Mouse (Mus musculus): ENCODE measurements around the gene Gm39566. TPM values are rescaled to one million over a fixed set of nuclear protein-coding genes. Genes with fewer than 3 reads are reported as not detected.
A peak's percentile ranks its signal among the peaks of the same experiment; 100 is the strongest.

The Gm39566 gene
- polyA plus RNA-seq, 1 experiment from 2014 or later = not detected

- no peak for DNase-seq (ENCODE audit: low read depth, low spot score)
- ChIA-PET CTCF (no interaction called here), POLR2A (no interaction called here)
- no peak for TF ChIP-seq CTCF (IDR thresholded peaks at IDR 0.05)
- no peak for ATAC-seq
- H3K27me3 ChIP-seq = no peaks in the 10 kb centered on the region
- in situ Hi-C loops (cut with MboI; ENCODE audit: low pct_unique_long_range_greater_than_20kb) = no loop called here
Measured at GRCm38 (mm10) chr11:69848021-69848420, 32.9 kb upstream of the Gm39566 start.

- POLR2A ChIA-PET = interaction anchor here (1.1 kb wide), 1 partner anchor 10 kb away, joined by 5 read pairs; the partner anchor contains the start of genes Nlgn2 and Tmem256
- H3K27me3 ChIP-seq = no peaks in the 10 kb centered on the region
- no peak for TF ChIP-seq CTCF (IDR thresholded peaks at IDR 0.05)
- ATAC-seq (no peak), DNase-seq (ENCODE audit: low read depth, low spot score) (no peak)
- CTCF ChIA-PET = no interaction called here
- in situ Hi-C loops (cut with MboI; ENCODE audit: low pct_unique_long_range_greater_than_20kb) = no loop called here
Measured at GRCm38 (mm10) chr11:69846738-69847688, 31.9 kb upstream of the Gm39566 start.

- POLR2A ChIA-PET = interaction anchor here (1.1 kb wide), 1 partner anchor 9 kb away, joined by 5 read pairs; the partner anchor contains the start of genes Nlgn2 and Tmem256
- CTCF ChIA-PET = no interaction called here
- no peaks in the 10 kb centered on the region for H3K27me3 ChIP-seq
- DNase-seq (ENCODE audit: low read depth, low spot score) (peak; percentile 46), ATAC-seq (peak; percentile 85)
- TF ChIP-seq CTCF (IDR thresholded peaks at IDR 0.05) = no peak
- in situ Hi-C loops (cut with MboI; ENCODE audit: low pct_unique_long_range_greater_than_20kb) = no loop called here
Measured at GRCm38 (mm10) chr11:69846198-69846680, 31.1 kb upstream of the Gm39566 start, which contains the start of gene Plscr3. Gene Plscr3, plus strand, starts transcription at chr11:69846376.

- DNase-seq (ENCODE audit: low read depth, low spot score) (peak; percentile 15), ATAC-seq (no peak)
- POLR2A ChIA-PET = interaction anchor here (0.7 to 1.1 kb wide), 2 partner anchors 16 to 60 kb away, joined by 3 to 4 read pairs; no protein-coding TSS in a partner anchor
- no peaks in the 10 kb centered on the region for H3K27me3 ChIP-seq
- in situ Hi-C loops (cut with MboI; ENCODE audit: low pct_unique_long_range_greater_than_20kb) = no loop called here
- no peak for TF ChIP-seq CTCF (IDR thresholded peaks at IDR 0.05)
- CTCF ChIA-PET = no interaction called here
Measured at GRCm38 (mm10) chr11:69838714-69839104, 23.6 kb upstream of the Gm39566 start.

- TF ChIP-seq CTCF (IDR thresholded peaks at IDR 0.05) = no peak
- POLR2A ChIA-PET = interaction anchor here (0.6 to 1.8 kb wide), 4 partner anchors 9 to 119 kb away, joined by 3 to 5 read pairs (median 4); no protein-coding TSS in a partner anchor
- H3K27me3 ChIP-seq = no peaks in the 10 kb centered on the region
- in situ Hi-C loops (cut with MboI; ENCODE audit: low pct_unique_long_range_greater_than_20kb) = no loop called here
- CTCF ChIA-PET = no interaction called here
- ATAC-seq (peak; percentile 83), DNase-seq (ENCODE audit: low read depth, low spot score) (peak; percentile 96)
Measured at GRCm38 (mm10) chr11:69837952-69838713, 23.0 kb upstream of the Gm39566 start, which contains the start of gene Tmem256. Gene Tmem256, plus strand, starts transcription at chr11:69838514.

- POLR2A ChIA-PET = interaction anchor here (1.1 to 1.8 kb wide), 2 partner anchors 9 to 59 kb away, joined by 4 to 5 read pairs; no protein-coding TSS in a partner anchor
- DNase-seq (ENCODE audit: low read depth, low spot score) = no peak
- no peaks in the 10 kb centered on the region for H3K27me3 ChIP-seq
- TF ChIP-seq CTCF (IDR thresholded peaks at IDR 0.05) = no peak
- CTCF ChIA-PET = interaction anchor here (1.4 kb wide), 1 partner anchor 31 kb away, joined by 3 read pairs; no protein-coding TSS in a partner anchor
- in situ Hi-C loops (cut with MboI; ENCODE audit: low pct_unique_long_range_greater_than_20kb) = no loop called here
- ATAC-seq = peak; percentile 47
Measured at GRCm38 (mm10) chr11:69837604-69837951, 22.5 kb upstream of the Gm39566 start, which contains the start of gene Nlgn2. Gene Nlgn2, minus strand, starts transcription at chr11:69837784.

- TF ChIP-seq CTCF (IDR thresholded peaks at IDR 0.05) = no peak
- H3K27me3 ChIP-seq = no peaks in the 10 kb centered on the region
- POLR2A ChIA-PET = interaction anchor here (1.2 to 1.8 kb wide), 2 partner anchors 10 to 12 kb away, joined by 3 to 5 read pairs; no protein-coding TSS in a partner anchor
- in situ Hi-C loops (cut with MboI; ENCODE audit: low pct_unique_long_range_greater_than_20kb) = no loop called here
- DNase-seq (ENCODE audit: low read depth, low spot score) = no peak
- CTCF ChIA-PET = interaction anchor here (1.4 kb wide), 1 partner anchor 30 kb away, joined by 3 read pairs; no protein-coding TSS in a partner anchor
- ATAC-seq = no peak
Measured at GRCm38 (mm10) chr11:69836703-69837576, 21.8 kb upstream of the Gm39566 start.

GRCm38 (mm10) chr11:69835966-69836335 lies 20.9 kb upstream of the Gm39566 start:
- DNase-seq (ENCODE audit: low read depth, low spot score) = no peak
- ChIA-PET POLR2A (interaction anchor here (1.1 to 1.2 kb wide), 2 partner anchors 11 to 119 kb away, joined by 3 read pairs; no protein-coding TSS in a partner anchor), CTCF (interaction anchor here (1.4 kb wide), 1 partner anchor 29 kb away, joined by 3 read pairs; no protein-coding TSS in a partner anchor)
- no peak for ATAC-seq
- in situ Hi-C loops (cut with MboI; ENCODE audit: low pct_unique_long_range_greater_than_20kb) = no loop called here
- H3K27me3 ChIP-seq = no peaks in the 10 kb centered on the region
- TF ChIP-seq CTCF (IDR thresholded peaks at IDR 0.05) = no peak

- ATAC-seq (no peak), DNase-seq (ENCODE audit: low read depth, low spot score) (no peak)
- POLR2A ChIA-PET = interaction anchor here (1.1 to 1.2 kb wide), 2 partner anchors 10 to 118 kb away, joined by 3 read pairs; no protein-coding TSS in a partner anchor
- TF ChIP-seq CTCF (IDR thresholded peaks at IDR 0.05) = no peak
- CTCF ChIA-PET = no interaction called here
- H3K27me3 ChIP-seq = no peaks in the 10 kb centered on the region
- in situ Hi-C loops (cut with MboI; ENCODE audit: low pct_unique_long_range_greater_than_20kb) = no loop called here
Measured at GRCm38 (mm10) chr11:69835326-69835965, 20.3 kb upstream of the Gm39566 start.

Measured in Patski (cell line).